ENCODE assay signal across 18 mouse cellular contexts in genomic region chr11:60706076-60706475, GRCm38 (mm10). TPM values are rescaled to one million over a fixed set of nuclear protein-coding genes. Genes with fewer than 3 reads are reported as not detected.
DNase-seq lines count a peak whose midpoint lies in the region; ATAC-seq and TF ChIP-seq lines count a peak whose summit lies in the region.
"Had no signal": no experiment of that assay in that cellular context is flagged by ENCODE, and none has a peak within 500 bp of the region (broad histone marks: within the 10 kb centered on the region; RNA-seq: fewer than 3 reads in every experiment).

No protein-coding gene starts in this region.

- no peaks in the 10 kb centered on the region for H3K27me3 ChIP-seq in liver, postnatal 0 days (ENCODE audit: insufficient read depth, low read length)
- no peaks in the 10 kb centered on the region for H3K27me3 ChIP-seq in liver, embryonic 12.5 days (replicated peaks)
- H3K27me3 ChIP-seq: embryonic facial prominence, embryonic 15.5 days; kidney, embryonic 15.5 days; neural tube, embryonic 12.5 days had no signal

- H3K4me2 ChIP-seq in liver, postnatal 0 days (ENCODE audit: low read depth, low read length): no peak overlapping the region
- H3K4me2 ChIP-seq in liver, embryonic 12.5 days: no peak overlapping the region
- H3K4me2 ChIP-seq: embryonic facial prominence, embryonic 15.5 days; kidney, embryonic 15.5 days; liver, embryonic 11.5 days; neural tube, embryonic 12.5 days had no signal

- peaks cover 47% of the 10 kb centered on the region for H3K36me3 ChIP-seq in liver, postnatal 0 days (replicated peaks; ENCODE audit: insufficient read depth, low read length)
- peaks cover 62% of the 10 kb centered on the region for H3K36me3 ChIP-seq in liver, embryonic 12.5 days

- 85% methylated on average over 7 of the region's 7 CpGs for WGBS in liver, postnatal 0 days (ENCODE audit: insufficient replicate concordance)
- 80% methylated on average over 7 of the region's 7 CpGs for WGBS in liver, embryonic 12.5 days (ENCODE audit: insufficient replicate concordance)

- H3K9me3 ChIP-seq in liver, postnatal 0 days (ENCODE audit: low read length): no peaks in the 10 kb centered on the region
- H3K9me3 ChIP-seq in liver, embryonic 12.5 days (replicated peaks): no peaks in the 10 kb centered on the region
- H3K9me3 ChIP-seq: embryonic facial prominence, embryonic 15.5 days; forebrain, embryonic 10.5 days; kidney, embryonic 15.5 days; limb, embryonic 10.5 days; megakaryocyte, embryonic 14.5 days; neural tube, embryonic 12.5 days had no signal

- TF ChIP-seq CTCF in liver, postnatal 0 days (IDR thresholded peaks at IDR 0.05; ENCODE audit: low read depth): no peak

- peaks cover 2% of the 10 kb centered on the region; the same call in 1 of the 2 replicates for H3K4me1 ChIP-seq in liver, postnatal 0 days (ENCODE audit: insufficient read depth)
- H3K4me1 ChIP-seq in liver, embryonic 12.5 days: peaks cover 14% of the 10 kb centered on the region

- no peak overlapping the region for H3K27ac ChIP-seq in liver, postnatal 0 days (ENCODE audit: low read depth)
- no peak overlapping the region for H3K27ac ChIP-seq in liver, embryonic 12.5 days
- H3K27ac ChIP-seq: embryonic facial prominence, embryonic 15.5 days; forebrain, embryonic 10.5 days; kidney, embryonic 15.5 days; limb, embryonic 10.5 days; neural tube, embryonic 12.5 days had no signal

- no peak for TF ChIP-seq EP300 in liver, postnatal 0 days (IDR thresholded peaks at IDR 0.05; ENCODE audit: low read depth)

- H3K4me3 ChIP-seq in liver, postnatal 0 days (ENCODE audit: low read depth, low read length): no peak overlapping the region
- no peak overlapping the region for H3K4me3 ChIP-seq in liver, embryonic 12.5 days
- H3K4me3 ChIP-seq: embryonic facial prominence, embryonic 15.5 days; forebrain, embryonic 10.5 days; kidney, embryonic 15.5 days; limb, embryonic 10.5 days; megakaryocyte, embryonic 14.5 days; neural tube, embryonic 12.5 days had no signal

- DNase-seq in cerebellum, adult 8-10 months: peak; percentile 4
- no peak for DNase-seq in cerebellum, adult 11 months
- DNase-seq in kidney, adult 11 months: peak; percentile 6
- no peak for DNase-seq in kidney, postnatal 14 days
- peak; percentile 9 for DNase-seq in liver, postnatal 0 days
- DNase-seq in urinary bladder, adult 2 months (ENCODE audit: low spot score): peak; percentile 20
- no peak for DNase-seq in urinary bladder, postnatal 14 days (ENCODE audit: low spot score)
- DNase-seq: adrenal gland, postnatal 36 days; embryo, embryonic 11 days had no signal

- no peak overlapping the region for H3K9ac ChIP-seq in liver, postnatal 0 days (replicated peaks)
- H3K9ac ChIP-seq in liver, embryonic 12.5 days: no peak overlapping the region
- H3K9ac ChIP-seq: embryonic facial prominence, embryonic 15.5 days; kidney, embryonic 15.5 days; neural tube, embryonic 12.5 days had no signal

- no peak for ATAC-seq in liver, postnatal 0 days
- no peak for ATAC-seq in liver, embryonic 12.5 days
- ATAC-seq: inflammation-experienced regulatory T-cells, adult 6 months had no signal

RNA-seq across cellular contexts. Expression of gene Llgl1, which starts 6.6 kb away (rescaled TPM):
- 4.2 and 4.6 TPM in 2 replicates for polyA plus RNA-seq in liver, postnatal 0 days (2015; fragmentation: Nextera tagmentation; extraction: Ambion mirVana)
- 20.2 and 22.1 TPM in 2 replicates for polyA plus RNA-seq in liver, embryonic 12.5 days (2016; fragmentation: Nextera tagmentation; extraction: Ambion mirVana)
- polyA plus RNA-seq in urinary bladder, adult 2 months (2012; rRNA removed): 26.5 and 28.2 TPM in 2 replicates

RNA-seq across cellular contexts. Expression of gene Flii, which starts 21.0 kb away (rescaled TPM):
- 23.3 and 23.4 TPM in 2 replicates for polyA plus RNA-seq in liver, postnatal 0 days (2015; fragmentation: Nextera tagmentation; extraction: Ambion mirVana)
- polyA plus RNA-seq in liver, embryonic 12.5 days (2016; fragmentation: Nextera tagmentation; extraction: Ambion mirVana): 41.7 and 43.1 TPM in 2 replicates
- polyA plus RNA-seq in urinary bladder, adult 2 months (2012; rRNA removed): 175 and 179 TPM in 2 replicates

RNA-seq across cellular contexts. Expression of gene Mief2, which starts 22.1 kb away (rescaled TPM):
- 4.5 and 4.9 TPM in 2 replicates for polyA plus RNA-seq in liver, postnatal 0 days (2015; fragmentation: Nextera tagmentation; extraction: Ambion mirVana)
- polyA plus RNA-seq in liver, embryonic 12.5 days (2016; fragmentation: Nextera tagmentation; extraction: Ambion mirVana): 4.4 and 4.5 TPM in 2 replicates
- polyA plus RNA-seq in urinary bladder, adult 2 months (2012; rRNA removed): 15.9 and 18.0 TPM in 2 replicates

Comparison
In these comparisons a context has a peak if more than half of its experiments do, and no peak if none do; other contexts are left out.
1. DNase-seq: peak in cerebellum, adult 8-10 months (single experiment), kidney, adult 11 months (single experiment), liver, postnatal 0 days (single experiment) and urinary bladder, adult 2 months (single experiment); none in cerebellum, adult 11 months (single experiment), kidney, postnatal 14 days (single experiment) and urinary bladder, postnatal 14 days (single experiment).